Mouse (Mus musculus) gastrocnemius, postnatal 36 days (tissue): ENCODE measurements around the gene Uqcc2. TPM values are rescaled to one million over a fixed set of nuclear protein-coding genes. Genes with fewer than 3 reads are reported as not detected.

Experiments
- DNase-seq, 2 experiments: peaks; one replicate each; pipeline ENCODE4 v3.0.0; 2022
- intact Hi-C: fragments of 180-260 bp; cut with DNase I; formaldehyde crosslinking; loops from one replicate; pipeline ENCODE4 v1.15.1; 2025
- total RNA-seq, 2 experiments: library from RNA; stranded (reverse); gene quantifications; 2 replicates each; pipeline ENCODE4 v1.2.3; 2021

Gene Uqcc2
- total RNA-seq, 2 experiments from 2014 or later, result 374 to 378 TPM

DNA sequence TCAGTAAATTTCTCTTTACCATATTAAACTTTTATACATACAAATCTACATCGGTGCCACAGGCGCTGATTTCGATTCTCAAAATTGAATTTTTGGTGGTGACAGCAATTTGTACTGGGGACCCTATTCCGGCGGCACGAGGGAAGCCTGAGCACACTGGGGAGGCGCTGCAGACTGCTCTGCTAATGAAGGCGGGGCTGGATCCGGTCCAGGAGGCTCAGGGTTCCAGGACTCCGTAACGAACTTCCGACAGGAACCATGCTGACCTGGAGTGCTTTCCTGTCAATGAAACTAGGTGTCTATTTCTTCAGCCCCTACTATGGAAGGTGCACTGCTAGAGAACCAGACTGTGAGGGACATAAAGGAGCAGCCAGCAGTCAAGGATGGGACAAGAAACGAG is 4.4 kb downstream of the Uqcc2 start:
- intact Hi-C loops, result loop anchor here (10.0 kb wide), 1 partner anchor 386 kb away; no protein-coding TSS in a partner anchor
- no peak for DNase-seq

DNA sequence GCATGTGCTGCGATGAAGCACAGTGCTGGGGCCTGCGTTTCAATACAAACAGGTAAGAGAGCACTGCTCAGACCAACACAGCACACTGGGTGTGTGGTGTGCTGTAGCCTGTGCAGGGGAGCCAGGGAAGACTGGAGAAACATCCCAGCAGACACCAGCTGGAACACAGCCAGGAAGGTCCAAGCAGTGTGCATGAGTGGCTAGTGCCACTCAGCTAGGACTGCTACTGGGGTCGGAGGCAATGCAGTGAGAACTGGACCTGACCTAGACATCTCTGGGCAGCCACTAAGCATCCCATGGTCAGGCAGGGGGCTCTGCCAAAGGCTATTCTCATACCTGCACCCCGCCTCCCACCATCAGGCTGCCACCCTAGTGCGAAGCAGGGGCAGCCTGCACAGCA is 5.5 kb downstream of the Uqcc2 start:
- intact Hi-C loops, result loop anchor here (10.0 kb wide), 1 partner anchor 387 kb away; no protein-coding TSS in a partner anchor
- no peak for DNase-seq

DNA sequence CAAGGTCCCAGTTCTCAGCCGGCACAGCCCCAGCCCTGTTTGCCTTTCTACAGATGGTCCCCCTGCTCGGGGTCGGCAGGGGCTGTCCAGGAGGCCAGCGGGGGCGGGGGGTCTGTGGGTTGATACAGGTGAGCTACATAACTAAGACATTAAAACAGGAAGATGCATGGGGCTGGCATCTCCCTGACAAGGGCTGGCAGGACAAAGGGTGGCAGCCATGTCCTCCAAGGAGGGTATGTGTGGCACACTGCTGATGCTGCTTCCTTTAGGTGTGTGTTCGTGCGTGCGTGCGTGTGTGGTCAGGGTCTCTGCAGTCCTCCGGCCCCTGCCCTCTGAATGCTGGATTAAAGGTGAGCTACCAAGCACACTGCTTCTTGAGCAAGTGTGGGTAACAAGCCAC is 6.7 kb downstream of the Uqcc2 start:
- no peak for DNase-seq
- intact Hi-C loops, result loop anchor here (10.0 kb wide), 1 partner anchor 388 kb away; no protein-coding TSS in a partner anchor

DNA sequence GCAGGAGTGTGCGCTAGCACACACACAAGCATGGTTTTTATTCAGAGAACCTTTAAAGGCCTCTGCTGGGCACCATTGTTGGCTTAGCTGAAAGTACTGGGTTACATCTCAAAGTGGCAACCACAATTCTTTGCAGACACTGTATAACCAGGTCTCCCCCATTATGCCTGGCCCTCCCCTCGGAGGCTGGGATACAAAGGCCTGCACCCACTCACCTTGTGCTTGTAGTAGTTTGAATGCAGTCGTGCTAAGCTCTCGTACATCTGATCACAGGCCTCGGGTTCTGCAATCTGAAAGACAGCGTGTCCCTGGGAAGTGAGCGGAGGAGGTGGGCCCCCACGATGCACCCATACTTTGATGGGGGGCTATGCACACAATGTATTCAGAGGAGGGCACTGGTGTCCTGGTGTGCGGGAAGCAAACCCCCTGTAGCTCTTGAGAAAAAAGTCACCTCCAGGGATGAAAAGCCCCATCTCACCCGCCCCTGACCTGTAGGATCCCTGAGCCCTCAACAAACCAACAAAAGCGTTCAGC is 8.0 kb downstream of the Uqcc2 start:
- no peak for DNase-seq
- intact Hi-C loops, result loop anchor here (2.0 to 10.0 kb wide), 2 partner anchors 93 to 389 kb away; no protein-coding TSS in a partner anchor

DNA sequence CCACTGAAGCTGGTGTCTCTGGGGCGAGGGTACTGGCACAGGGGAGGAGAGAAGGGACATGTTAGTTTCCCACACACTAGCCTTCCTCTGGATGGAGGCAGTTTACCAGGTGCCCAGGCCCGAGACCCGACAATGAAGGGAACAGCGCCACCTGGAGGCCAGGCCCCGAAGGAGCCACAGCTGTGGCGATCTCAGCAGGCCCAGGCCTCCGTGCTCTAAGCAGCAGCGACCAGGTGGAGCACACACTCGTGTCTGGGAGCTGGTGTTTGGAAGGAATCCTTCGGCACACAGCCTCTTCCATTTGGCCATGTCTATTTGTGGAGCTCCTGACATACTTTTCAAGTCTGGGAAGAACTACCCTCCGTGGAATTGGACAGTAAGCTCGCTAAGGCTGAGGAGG is 8.5 kb downstream of the Uqcc2 start:
- DNase-seq, result peak; percentile 71 to 73
- intact Hi-C loops, result loop anchor here (2.0 to 10.0 kb wide), 2 partner anchors 92 to 390 kb away; no protein-coding TSS in a partner anchor

DNA sequence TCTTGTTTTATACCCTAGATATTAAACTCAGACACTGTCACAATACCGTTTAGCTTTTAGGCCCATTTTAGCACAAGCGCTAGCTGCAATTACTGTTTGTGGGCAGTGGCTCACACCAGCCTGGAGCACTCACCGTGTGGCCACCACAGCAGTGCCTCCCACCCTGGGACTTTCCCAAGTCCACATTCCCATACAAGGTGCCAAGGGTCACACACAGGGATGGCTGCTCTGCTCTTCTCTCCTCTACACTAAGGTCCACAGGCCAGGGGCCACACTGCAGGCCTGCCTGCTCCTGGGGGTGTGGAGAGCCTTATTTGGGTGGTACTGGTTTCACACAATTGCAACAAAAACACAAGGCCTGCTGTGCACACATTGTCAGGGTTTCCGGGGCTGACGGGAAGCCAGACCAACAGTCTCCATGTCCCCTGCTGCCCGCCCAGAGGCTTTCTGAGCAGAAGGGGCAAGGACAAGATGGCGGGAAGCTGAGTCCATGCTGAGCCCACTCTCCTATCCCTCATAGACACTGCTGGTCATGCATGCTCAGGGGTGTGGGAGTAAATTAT is 9.8 kb downstream of the Uqcc2 start:
- intact Hi-C loops, result loop anchor here (2.0 to 10.0 kb wide), 2 partner anchors 91 to 391 kb away; no protein-coding TSS in a partner anchor
- DNase-seq, result no peak

DNA sequence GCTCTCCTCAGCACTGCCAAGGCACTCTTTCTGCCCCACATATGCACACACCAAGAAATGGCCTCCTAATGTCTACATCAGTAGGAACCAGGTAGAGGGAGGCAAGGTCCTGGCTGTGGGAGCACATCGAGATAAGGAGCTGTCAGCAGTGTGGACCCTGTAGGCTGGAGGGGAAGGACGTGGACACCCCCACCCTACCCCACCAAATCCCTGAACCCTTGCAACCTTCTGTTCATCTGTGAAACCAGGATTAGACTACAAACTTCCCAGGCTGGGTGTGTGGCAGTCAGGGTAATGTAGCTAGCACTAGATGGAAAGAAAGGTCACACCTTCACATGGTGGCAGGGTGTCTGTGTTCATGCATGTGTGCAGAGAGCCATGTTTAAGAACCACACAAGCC is 10.6 kb downstream of the Uqcc2 start:
- intact Hi-C loops, result loop anchor here (10.0 kb wide), 1 partner anchor 392 kb away; no protein-coding TSS in a partner anchor
- DNase-seq, result no peak

DNA sequence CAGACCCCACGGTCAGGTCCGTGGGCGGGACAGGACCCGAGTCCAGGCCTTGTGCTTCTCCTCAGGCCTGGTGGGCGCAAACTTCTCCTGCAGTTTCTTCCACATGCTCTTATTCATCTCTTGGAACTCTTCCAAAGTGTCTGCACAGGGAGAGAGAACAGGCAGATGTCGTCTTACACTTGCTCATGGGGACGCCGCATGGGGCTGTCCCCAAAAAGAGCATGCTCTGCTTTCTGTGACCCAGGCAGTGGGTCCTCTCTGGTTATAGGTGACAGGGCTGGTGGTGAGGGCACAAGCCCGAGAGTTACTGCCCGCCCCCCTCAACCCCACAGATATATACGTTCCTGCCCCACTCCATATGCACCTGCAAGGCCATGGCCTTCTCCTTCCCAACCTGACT is 11.0 kb downstream of the Uqcc2 start:
- no peak for DNase-seq
- intact Hi-C loops, result loop anchor here (10.0 kb wide), 1 partner anchor 392 kb away; no protein-coding TSS in a partner anchor

DNA sequence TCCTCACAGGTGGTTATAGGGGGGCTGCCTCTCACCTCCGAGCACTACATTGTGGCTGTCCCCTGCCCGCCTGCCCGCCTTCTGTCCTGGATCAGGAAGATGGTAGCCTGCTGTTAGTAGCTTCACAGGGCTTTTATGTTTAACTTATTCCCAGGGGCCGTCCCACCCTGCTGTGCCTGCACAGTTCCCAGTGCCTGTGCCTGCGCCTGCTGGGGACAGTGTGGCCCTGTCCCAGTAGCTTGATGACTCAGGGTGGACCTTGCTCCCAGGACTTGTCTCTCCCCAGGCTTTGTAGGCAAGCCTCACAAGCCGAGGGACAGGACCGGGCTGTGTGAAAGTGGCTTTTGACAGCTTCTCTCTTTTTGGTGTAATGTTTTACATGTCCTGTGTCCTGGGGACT is 11.9 kb downstream of the Uqcc2 start:
- intact Hi-C loops, result loop anchor here (10.0 kb wide), 1 partner anchor 393 kb away; no protein-coding TSS in a partner anchor
- DNase-seq, result no peak

DNA sequence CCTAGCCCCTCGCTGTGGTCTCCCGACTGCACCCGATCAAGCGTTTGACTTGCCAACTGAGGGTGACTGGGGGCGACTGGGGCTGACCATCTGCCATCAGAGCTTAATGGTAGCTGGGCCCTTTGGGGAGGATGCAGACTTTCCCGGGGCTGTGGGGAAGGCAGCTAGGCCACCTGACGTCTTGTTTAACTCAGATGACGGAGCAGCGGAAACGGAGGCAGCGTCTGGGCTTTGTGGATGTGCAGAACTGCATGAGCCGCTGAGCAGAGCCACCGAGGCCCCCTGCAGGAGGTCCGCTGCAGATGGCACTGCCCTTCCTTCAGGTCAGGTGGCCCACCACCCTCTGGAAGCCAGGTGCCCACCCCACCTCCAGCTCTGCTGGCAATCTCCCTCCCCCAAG is 12.4 kb downstream of the Uqcc2 start:
- intact Hi-C loops, result loop anchor here (10.0 kb wide), 1 partner anchor 394 kb away; no protein-coding TSS in a partner anchor
- DNase-seq, result no peak

DNA sequence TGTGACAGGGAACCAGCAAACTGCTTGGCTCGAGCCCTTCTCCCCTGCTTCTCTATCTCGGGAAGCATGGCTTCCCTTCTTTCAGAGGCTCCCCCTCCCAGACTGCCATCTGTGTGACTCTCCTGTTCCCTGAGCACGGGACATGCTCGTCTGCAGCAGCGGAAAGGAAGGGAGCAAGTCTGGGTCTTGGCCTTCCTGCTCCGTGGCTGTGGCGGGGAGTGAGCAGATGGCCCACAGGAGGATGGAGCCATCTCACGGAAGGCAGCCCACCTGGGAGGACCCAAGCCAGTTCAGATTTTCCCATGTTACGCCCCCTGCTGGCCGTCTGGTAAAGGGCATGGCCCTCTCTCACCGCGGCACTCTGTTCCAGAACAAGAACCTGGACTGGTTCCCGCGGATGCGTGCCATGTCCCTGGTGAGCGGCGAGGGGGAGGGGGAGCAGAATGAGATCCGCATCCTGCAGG is 13.1 kb downstream of the Uqcc2 start:
- DNase-seq, result peak; percentile 66 to 78
- intact Hi-C loops, result loop anchor here (10.0 kb wide), 1 partner anchor 394 kb away; no protein-coding TSS in a partner anchor

DNA sequence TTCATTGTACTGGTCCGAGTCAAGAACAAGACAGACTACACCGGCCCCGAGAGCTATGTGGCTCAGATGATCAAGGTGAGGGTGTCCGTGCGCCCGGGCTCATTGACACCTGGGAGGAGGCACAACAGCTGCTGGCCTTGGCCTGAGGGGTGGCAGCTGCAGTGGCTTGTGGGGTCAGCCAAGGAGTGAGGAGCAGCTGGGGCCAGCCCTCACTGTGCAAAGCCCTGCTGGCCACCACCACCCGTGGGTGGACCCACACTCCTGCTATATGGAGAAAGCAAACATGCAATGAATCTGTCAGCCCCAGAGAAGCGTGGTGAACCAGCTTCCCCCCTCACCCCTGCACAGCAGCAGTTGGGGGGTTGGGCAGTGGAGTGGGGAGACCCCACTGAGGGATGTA is 13.8 kb downstream of the Uqcc2 start:
- intact Hi-C loops, result loop anchor here (10.0 kb wide), 1 partner anchor 395 kb away; no protein-coding TSS in a partner anchor
- DNase-seq, result no peak

DNA sequence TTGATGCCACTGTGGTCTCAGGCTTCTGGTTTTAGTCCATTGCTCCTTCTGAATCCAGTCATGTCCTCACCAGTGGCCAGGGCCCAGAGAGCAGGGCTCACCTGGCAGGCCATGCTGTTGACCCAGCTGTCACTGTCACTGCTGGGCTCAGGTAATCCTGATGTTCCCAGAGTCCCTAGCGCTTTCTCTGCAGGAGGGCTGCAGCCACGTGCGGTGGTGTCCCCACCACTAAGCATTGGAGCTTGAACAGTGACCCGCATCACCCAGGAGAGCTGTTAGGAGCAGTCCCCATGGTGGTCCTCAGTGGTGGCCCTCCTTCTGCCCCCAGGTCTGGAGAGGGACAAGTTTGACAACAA is 14.2 kb downstream of the Uqcc2 start:
- DNase-seq, result no peak
- intact Hi-C loops, result no loop called here

DNA sequence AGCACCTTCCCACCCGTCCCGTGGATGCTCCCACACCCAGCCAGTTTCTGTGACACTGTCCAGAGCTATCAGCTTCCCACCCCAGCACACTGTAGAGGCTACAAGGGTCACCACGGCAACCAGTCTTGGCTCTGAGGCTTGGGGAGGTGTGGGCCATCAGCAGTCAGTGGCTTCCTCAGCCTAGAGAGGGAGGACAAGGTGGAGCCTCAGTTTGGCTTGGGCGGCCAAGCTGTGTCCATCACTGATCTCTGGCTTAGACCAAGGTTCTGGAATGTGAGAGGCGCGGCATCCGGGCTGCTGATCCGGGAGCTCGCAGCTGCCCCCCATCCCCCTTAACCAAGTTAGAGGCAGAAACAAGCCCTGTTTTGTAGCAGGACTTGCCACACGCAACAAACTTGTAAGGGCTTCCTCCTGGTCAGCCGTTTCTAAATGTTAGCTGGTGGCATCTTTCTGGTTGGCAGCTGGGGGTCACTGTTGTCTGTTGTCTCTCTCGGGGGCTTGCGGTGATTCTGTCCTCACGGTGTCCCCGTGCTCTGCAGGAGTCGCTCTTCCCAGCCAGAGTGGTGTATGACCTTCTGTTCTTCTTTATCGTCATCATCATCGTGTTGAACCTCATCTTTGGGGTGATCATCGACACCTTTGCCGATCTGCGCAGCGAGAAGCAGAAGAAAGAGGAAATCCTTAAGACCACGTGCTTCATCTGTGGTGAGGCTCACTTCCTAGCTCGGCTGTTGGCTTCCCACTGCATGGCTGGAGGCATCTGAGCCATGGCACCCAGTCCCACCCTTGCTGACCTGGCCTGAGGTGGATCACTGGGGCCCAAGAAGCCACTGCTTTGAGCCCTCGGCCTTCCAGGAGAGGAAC is 14.8 kb downstream of the Uqcc2 start:
- DNase-seq, result no peak
- intact Hi-C loops, result no loop called here

DNA sequence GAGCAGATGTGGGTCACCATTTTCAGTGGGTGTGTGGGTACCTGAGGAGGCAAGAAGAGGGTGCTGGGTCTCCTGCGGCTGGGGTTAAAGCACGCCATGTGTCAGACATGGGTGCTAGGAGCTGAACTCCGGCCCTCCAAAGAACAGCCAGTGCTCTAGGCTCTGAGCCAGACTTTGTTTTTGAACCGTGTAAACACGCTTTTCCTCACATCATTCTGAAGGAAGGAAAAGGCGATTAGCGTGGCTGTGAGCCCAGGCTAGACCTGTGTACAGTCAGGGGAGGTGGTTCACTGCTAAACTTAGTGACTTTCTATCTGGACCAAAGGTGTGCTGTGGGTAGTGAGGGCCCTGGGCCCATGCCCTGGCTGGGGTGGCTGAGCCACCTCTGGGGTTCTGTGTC is 23.6 kb downstream of the Uqcc2 start:
- intact Hi-C loops, result no loop called here
- DNase-seq, result no peak

DNA sequence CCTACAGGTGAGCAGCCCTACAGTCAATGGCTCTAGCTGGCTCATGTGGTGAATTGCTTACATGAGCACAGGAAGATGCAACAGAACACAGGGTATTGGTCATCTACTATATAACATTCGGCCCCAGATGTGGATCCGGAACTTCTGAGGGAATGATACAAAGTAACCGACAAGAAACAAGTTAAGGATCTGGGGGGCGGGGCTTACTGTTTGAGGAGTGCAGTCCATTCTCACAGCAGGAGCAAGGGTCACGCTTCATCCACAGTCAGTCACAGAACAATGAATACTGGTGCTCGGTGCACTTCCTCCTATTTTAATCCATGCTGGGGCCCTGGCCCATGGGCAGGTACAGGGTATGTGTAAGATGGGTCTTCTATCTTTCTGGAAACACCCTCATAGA is 25.8 kb downstream of the Uqcc2 start:
- DNase-seq, result no peak
- intact Hi-C loops, result no loop called here

DNA sequence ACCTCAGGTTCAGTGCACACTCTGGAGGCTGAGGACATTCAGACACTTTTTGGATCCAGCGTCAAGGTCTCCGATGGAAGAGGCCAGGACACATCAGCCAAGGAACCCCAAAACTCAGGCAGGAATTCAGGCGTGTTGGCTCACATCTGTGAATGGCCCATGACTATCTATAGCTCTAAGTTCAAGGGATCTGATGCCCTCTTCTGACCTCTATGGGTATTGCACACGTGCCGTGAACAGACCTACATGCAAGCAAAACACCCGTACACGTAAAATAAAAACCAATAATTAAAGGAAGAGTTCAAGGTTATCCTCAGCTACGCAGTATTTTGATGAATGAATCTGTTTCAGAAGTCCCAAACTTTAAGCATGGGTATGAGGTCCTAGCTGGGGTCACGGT is 27.0 kb downstream of the Uqcc2 start:
- intact Hi-C loops, result no loop called here
- DNase-seq, result no peak

DNA sequence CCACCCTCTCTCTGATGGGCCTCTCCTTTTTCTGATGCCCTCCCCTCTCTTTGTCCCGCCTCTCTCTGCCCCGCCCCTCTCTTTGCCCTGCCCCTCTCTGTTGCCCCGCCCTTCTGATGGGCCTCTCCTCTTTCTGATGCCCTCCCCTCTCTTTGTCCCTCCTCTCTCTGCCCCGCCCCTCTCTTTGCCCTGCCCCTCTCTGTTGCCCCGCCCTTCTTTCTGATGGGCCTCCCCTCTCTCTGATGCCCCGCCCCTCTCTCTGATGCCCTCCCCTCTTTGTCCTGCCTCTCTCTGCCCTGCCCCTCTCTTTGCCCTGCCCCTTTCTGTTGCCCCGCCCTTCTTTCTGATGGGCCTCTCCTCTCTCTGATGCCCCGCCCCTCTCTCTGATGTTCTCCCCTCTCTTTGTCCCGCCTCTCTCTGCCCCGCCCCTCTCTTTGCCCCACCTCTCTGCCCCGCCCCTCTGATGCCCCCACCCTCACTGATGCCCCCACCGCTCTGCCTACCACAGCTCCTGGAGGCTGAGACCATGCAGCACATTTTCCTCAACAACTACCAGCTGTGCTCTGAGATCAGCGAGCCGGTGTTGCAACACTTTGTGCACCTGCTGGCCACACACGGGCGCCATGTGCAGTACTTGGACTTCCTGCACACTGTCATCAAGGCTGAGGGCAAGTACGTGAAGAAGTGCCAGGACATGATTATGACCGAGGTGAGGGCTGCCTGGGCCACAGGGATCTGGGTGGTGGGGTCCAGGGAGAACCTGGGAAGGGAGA is 27.8 kb downstream of the Uqcc2 start:
- no peak for DNase-seq
- intact Hi-C loops, result no loop called here

DNA sequence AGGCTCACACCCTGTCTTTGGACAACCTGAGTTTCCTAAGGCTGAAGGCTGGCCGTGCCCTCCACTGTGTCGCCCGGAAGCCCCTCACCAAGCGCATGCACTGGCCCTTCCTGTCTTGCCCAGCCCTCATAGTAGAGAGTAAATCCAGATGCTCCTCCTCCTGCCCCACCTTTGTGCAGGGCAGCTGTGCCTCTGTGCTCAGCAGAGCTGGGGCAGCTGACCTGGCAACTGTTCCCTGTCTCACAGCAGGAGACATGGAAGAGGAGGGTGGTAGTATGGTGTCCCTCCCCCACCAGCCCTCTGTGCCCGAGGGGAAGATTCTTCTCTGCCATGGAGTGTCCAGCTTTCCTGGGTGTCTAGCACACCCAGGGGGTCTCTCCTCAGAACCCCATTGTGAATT is 32.0 kb downstream of the Uqcc2 start:
- intact Hi-C loops, result no loop called here
- no peak for DNase-seq

DNA sequence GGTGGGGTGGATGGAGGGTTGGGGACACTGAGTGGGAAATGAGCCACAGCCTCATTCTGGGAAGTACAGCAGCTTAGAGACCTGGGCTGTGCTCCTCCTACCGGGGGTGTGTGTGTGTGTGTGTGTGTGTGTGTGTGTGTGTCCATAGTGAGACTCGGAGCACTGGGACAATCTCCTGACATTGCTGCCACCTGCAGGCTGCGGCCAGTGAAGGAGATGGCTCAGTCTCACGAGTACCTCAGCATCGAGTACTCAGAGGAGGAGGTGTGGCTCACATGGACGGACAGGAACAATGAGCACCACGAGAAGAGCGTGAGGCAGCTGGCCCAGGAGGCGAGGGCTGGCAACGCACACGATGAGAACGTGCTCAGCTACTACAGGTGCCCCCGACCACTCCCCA is 38.0 kb downstream of the Uqcc2 start:
- no peak for DNase-seq
- intact Hi-C loops, result no loop called here
